Mouse (Mus musculus) heart, adult 2 months (tissue): ENCODE measurements at regions not wholly inside any gene's neighbourhood (a gene's known extent, or its start where the extent isn't known, plus 50 kb on each side); places are given as distances from the start of the nearest gene placed in this dataset.

ENCODE experiments used
- CTCF ChIP-seq: fragments of 200-600 bp; IDR thresholded peaks from 2 replicates; pipeline ENCODE4 v1.8.1; 2022; ENCODE audit warnings: antibody characterized with exemption, mild to moderate bottlenecking, moderate library complexity
- EP300 ChIP-seq: fragments of 200-500 bp; IDR thresholded peaks from 2 replicates; pipeline ENCODE4 v1.6.1; 2011; ENCODE audit warnings: low read depth, low read length, control low read depth; ENCODE audit not compliant: insufficient read depth
- POLR2A ChIP-seq: fragments of 200-500 bp; IDR thresholded peaks from 2 replicates; pipeline ENCODE4 v1.6.1; 2011; ENCODE audit warnings: mild to moderate bottlenecking, low read depth, low read length, control low read depth; ENCODE audit not compliant: insufficient read depth

DNA sequence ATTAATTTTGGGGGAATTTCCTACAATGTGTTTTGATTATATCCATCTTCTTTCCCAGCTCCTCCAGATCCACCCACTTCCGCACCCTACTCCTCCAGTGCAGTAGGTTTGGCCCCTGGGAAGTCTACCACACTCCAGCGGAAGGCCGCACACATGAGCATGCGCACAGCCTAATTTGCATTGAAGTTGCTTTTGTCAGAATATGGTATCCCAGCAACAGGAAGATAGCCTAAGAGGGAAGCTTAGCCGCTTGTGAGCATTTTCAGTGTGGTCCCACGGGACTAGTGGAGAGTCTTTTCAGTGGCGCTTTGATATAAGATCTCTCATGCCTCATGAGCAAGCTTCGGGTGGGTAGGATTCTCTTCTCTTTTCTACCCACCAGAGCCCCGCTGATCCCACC lies 455.6 kb downstream of the Cbln4 start:
- TF ChIP-seq CTCF (no peak), POLR2A (no peak), EP300 (no peak)
